Mouse (Mus musculus): ENCODE measurements around the gene 4930451I11Rik. TPM values are rescaled to one million over a fixed set of nuclear protein-coding genes. Genes with fewer than 3 reads are reported as not detected.

The 4930451I11Rik gene
- total RNA-seq, 2 experiments from 2014 or later = not detected

- H3K4me3 ChIP-seq = peak overlapping the region; percentile 72
- peak overlapping the region; percentile 100 for H3K27ac ChIP-seq
- peak; percentile 63 for TF ChIP-seq CTCF (conservative IDR thresholded peaks at IDR 0.05)
- DNase-seq (ENCODE audit: low spot score in 2 of 2) = no peak
Observed at GRCm38 (mm10) chr7:126795387-126796317, 35.8 kb downstream of the 4930451I11Rik start.

GRCm38 (mm10) chr7:126794271-126794605 lies 37.2 kb downstream of the 4930451I11Rik start:
- DNase-seq (ENCODE audit: low spot score in 2 of 2) = no peak
- no peak overlapping the region for H3K4me3 ChIP-seq
- H3K27ac ChIP-seq = no peak overlapping the region
- TF ChIP-seq CTCF (conservative IDR thresholded peaks at IDR 0.05) = no peak

GRCm38 (mm10) chr7:126793456-126794270 lies 37.8 kb downstream of the 4930451I11Rik start:
- Histone ChIP-seq H3K27ac (no peak overlapping the region), H3K4me3 (no peak overlapping the region)
- no peak for DNase-seq (ENCODE audit: low spot score in 2 of 2)
- no peak for TF ChIP-seq CTCF (conservative IDR thresholded peaks at IDR 0.05)

GRCm38 (mm10) chr7:126792721-126793443 lies 38.6 kb downstream of the 4930451I11Rik start:
- DNase-seq (ENCODE audit: low spot score in 2 of 2) = no peak
- TF ChIP-seq CTCF (conservative IDR thresholded peaks at IDR 0.05) = no peak
- H3K27ac ChIP-seq = peak overlapping the region; percentile 93
- peak overlapping the region; percentile 88 for H3K4me3 ChIP-seq

GRCm38 (mm10) chr7:126791851-126792720 lies 39.4 kb downstream of the 4930451I11Rik start, which contains the start of gene Ppp4c:
TSS of gene Ppp4c (minus strand) at chr7:126792496.
- DNase-seq (ENCODE audit: low spot score in 2 of 2) = peak; percentile 96 to 97
- peak within 1 kb of the TSS; percentile 88 for H3K4me3 ChIP-seq
- TF ChIP-seq CTCF (conservative IDR thresholded peaks at IDR 0.05) = no peak
- H3K27ac ChIP-seq = peak within 1 kb of the TSS; percentile 93

- Histone ChIP-seq H3K27ac (no peak overlapping the region), H3K4me3 (no peak overlapping the region)
- DNase-seq (ENCODE audit: low spot score in 2 of 2) = no peak
- no peak for TF ChIP-seq CTCF (conservative IDR thresholded peaks at IDR 0.05)
Observed at GRCm38 (mm10) chr7:126789141-126789540, 42.3 kb downstream of the 4930451I11Rik start.

GRCm38 (mm10) chr7:126786142-126786541 lies 45.3 kb downstream of the 4930451I11Rik start:
- H3K4me3 ChIP-seq = no peak overlapping the region
- TF ChIP-seq CTCF (conservative IDR thresholded peaks at IDR 0.05) = no peak
- H3K27ac ChIP-seq = no peak overlapping the region
- DNase-seq (ENCODE audit: low spot score in 2 of 2) = no peak

GRCm38 (mm10) chr7:126785056-126785455 lies 46.4 kb downstream of the 4930451I11Rik start:
- TF ChIP-seq CTCF (conservative IDR thresholded peaks at IDR 0.05) = no peak
- DNase-seq (ENCODE audit: low spot score in 2 of 2) = no peak
- H3K4me3 ChIP-seq = no peak overlapping the region
- no peak overlapping the region for H3K27ac ChIP-seq

- H3K4me3 ChIP-seq = no peak overlapping the region
- TF ChIP-seq CTCF (conservative IDR thresholded peaks at IDR 0.05) = no peak
- no peak overlapping the region for H3K27ac ChIP-seq
- no peak for DNase-seq (ENCODE audit: low spot score in 2 of 2)
Observed at GRCm38 (mm10) chr7:126784469-126784868, 47.0 kb downstream of the 4930451I11Rik start.

GRCm38 (mm10) chr7:126782693-126783092 lies 48.7 kb downstream of the 4930451I11Rik start:
- no peak for DNase-seq (ENCODE audit: low spot score in 2 of 2)
- Histone ChIP-seq H3K27ac (no peak overlapping the region), H3K4me3 (no peak overlapping the region)
- TF ChIP-seq CTCF (conservative IDR thresholded peaks at IDR 0.05) = no peak

GRCm38 (mm10) chr7:126781661-126782370 lies 49.6 kb downstream of the 4930451I11Rik start:
- Histone ChIP-seq H3K4me3 (no peak overlapping the region), H3K27ac (peak overlapping the region; percentile 99; the same call in 1 of the 2 replicates)
- TF ChIP-seq CTCF (conservative IDR thresholded peaks at IDR 0.05) = no peak
- no peak for DNase-seq (ENCODE audit: low spot score in 2 of 2)

All from layer of hippocampus, adult 2 months (tissue).